Mouse (Mus musculus): ENCODE results near the gene Dpp8. TPM values are rescaled to one million over a fixed set of nuclear protein-coding genes. Genes with fewer than 3 reads are reported as not detected.

Gene Dpp8
- polyA plus RNA-seq, 1 experiment: 77.6 TPM

- H3K4me1 ChIP-seq (replicated peaks; ENCODE audit: control insufficient read depth, insufficient read depth, low read length): no peaks in the 10 kb centered on the region
- TF ChIP-seq POLR2A (IDR thresholded peaks at IDR 0.05; ENCODE audit: control insufficient read depth, extremely low read depth, insufficient read depth, low read length, poor library complexity) (no peak), CTCF (IDR thresholded peaks at IDR 0.05; ENCODE audit: borderline replicate concordance, control insufficient read depth, extremely low read depth, insufficient read depth, low read length, poor library complexity) (no peak)
- WGBS: 93% methylated on average over 7 of the region's 7 CpGs
Observed at GRCm38 (mm10) chr9:65084198-65084807, 52.1 kb downstream of the Dpp8 start.

DNA sequence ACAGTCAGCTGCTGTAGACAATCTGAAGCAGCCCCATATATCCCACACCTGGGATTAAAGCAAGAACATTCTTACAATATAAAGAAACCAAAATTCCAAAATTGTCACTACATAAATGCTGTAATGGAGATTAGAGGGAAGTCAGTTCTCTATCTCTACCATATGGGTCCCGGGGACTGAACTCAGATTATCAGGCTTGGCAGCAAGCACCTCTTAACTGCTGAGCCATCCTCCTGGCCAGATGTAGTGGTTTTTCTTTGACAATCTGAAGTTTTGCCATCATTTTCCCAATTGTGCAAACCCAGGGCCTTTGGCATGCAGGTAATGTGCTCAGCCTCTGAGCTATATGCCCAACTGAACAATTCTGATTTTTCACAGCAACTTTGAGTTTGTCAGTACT is 53.1 kb downstream of the Dpp8 start:
- H3K27me3 ChIP-seq (ENCODE audit: control insufficient read depth, insufficient read depth, low read length): no peaks in the 10 kb centered on the region
- no peak for DNase-seq
- no peaks in the 10 kb centered on the region for H3K4me1 ChIP-seq (replicated peaks; ENCODE audit: control insufficient read depth, insufficient read depth, low read length)
- H3K27ac ChIP-seq (ENCODE audit: control insufficient read depth, insufficient read depth, low read length): no peak overlapping the region
- H3K4me3 ChIP-seq (ENCODE audit: control insufficient read depth, insufficient read depth, low read length): no peak overlapping the region
- H3K36me3 ChIP-seq (ENCODE audit: control insufficient read depth, insufficient read depth, low read length): peaks cover 24% of the 10 kb centered on the region
- WGBS: 94% methylated on average over 1 of the region's 1 CpGs
- TF ChIP-seq CTCF (IDR thresholded peaks at IDR 0.05; ENCODE audit: borderline replicate concordance, control insufficient read depth, extremely low read depth, insufficient read depth, low read length, poor library complexity) (no peak), POLR2A (IDR thresholded peaks at IDR 0.05; ENCODE audit: control insufficient read depth, extremely low read depth, insufficient read depth, low read length, poor library complexity) (no peak)

More at GRCm38 (mm10) chr9:65084198-65084807, 52.1 kb downstream of the Dpp8 start:
- no peak overlapping the region for H3K4me3 ChIP-seq (ENCODE audit: control insufficient read depth, insufficient read depth, low read length)
- H3K36me3 ChIP-seq (ENCODE audit: control insufficient read depth, insufficient read depth, low read length): peaks cover 30% of the 10 kb centered on the region
- H3K27ac ChIP-seq (ENCODE audit: control insufficient read depth, insufficient read depth, low read length): no peak overlapping the region
- no peaks in the 10 kb centered on the region for H3K27me3 ChIP-seq (ENCODE audit: control insufficient read depth, insufficient read depth, low read length)
- no peak for DNase-seq

DNA sequence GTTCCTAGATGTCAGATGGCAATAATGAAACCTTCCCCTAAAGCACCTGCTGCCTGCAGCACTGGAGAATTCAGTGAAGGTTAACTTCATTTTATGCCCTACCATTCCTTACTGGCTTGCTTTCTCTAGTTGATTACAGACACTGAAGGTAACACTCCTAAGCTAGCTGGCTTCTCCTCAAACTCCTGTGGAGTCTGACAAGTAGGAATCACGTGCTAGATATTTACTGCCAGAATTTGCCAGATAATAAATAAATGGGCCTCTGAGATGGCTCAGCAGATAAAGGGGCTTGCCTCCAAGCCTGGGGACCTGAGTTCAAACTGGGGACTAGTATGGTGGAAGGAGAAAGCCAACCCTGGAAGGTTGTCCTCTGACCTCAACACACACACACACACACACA is 54.6 kb downstream of the Dpp8 start:
- Histone ChIP-seq H3K4me1 (replicated peaks; ENCODE audit: control insufficient read depth, insufficient read depth, low read length) (no peaks in the 10 kb centered on the region), H3K27ac (ENCODE audit: control insufficient read depth, insufficient read depth, low read length) (no peak overlapping the region), H3K4me3 (ENCODE audit: control insufficient read depth, insufficient read depth, low read length) (no peak overlapping the region), H3K36me3 (ENCODE audit: control insufficient read depth, insufficient read depth, low read length) (peaks cover 9% of the 10 kb centered on the region), H3K27me3 (ENCODE audit: control insufficient read depth, insufficient read depth, low read length) (no peaks in the 10 kb centered on the region)
- WGBS: 88% methylated on average over 1 of the region's 1 CpGs
- DNase-seq: no peak
- TF ChIP-seq CTCF (IDR thresholded peaks at IDR 0.05; ENCODE audit: borderline replicate concordance, control insufficient read depth, extremely low read depth, insufficient read depth, low read length, poor library complexity) (no peak), POLR2A (IDR thresholded peaks at IDR 0.05; ENCODE audit: control insufficient read depth, extremely low read depth, insufficient read depth, low read length, poor library complexity) (no peak)

- no peak overlapping the region for H3K4me3 ChIP-seq (ENCODE audit: control insufficient read depth, insufficient read depth, low read length)
- TF ChIP-seq CTCF (IDR thresholded peaks at IDR 0.05; ENCODE audit: borderline replicate concordance, control insufficient read depth, extremely low read depth, insufficient read depth, low read length, poor library complexity) (no peak), POLR2A (IDR thresholded peaks at IDR 0.05; ENCODE audit: control insufficient read depth, extremely low read depth, insufficient read depth, low read length, poor library complexity) (no peak)
- no peaks in the 10 kb centered on the region for H3K4me1 ChIP-seq (replicated peaks; ENCODE audit: control insufficient read depth, insufficient read depth, low read length)
- 8% methylated on average over 5 of the region's 5 CpGs for WGBS
- H3K36me3 ChIP-seq (ENCODE audit: control insufficient read depth, insufficient read depth, low read length): peaks cover 3% of the 10 kb centered on the region; the same call in 1 of the 2 replicates
- peak; percentile 21 for DNase-seq
- H3K27me3 ChIP-seq (ENCODE audit: control insufficient read depth, insufficient read depth, low read length): no peaks in the 10 kb centered on the region
- no peak overlapping the region for H3K27ac ChIP-seq (ENCODE audit: control insufficient read depth, insufficient read depth, low read length)
Observed at GRCm38 (mm10) chr9:65087490-65087889, 55.3 kb downstream of the Dpp8 start.

DNA sequence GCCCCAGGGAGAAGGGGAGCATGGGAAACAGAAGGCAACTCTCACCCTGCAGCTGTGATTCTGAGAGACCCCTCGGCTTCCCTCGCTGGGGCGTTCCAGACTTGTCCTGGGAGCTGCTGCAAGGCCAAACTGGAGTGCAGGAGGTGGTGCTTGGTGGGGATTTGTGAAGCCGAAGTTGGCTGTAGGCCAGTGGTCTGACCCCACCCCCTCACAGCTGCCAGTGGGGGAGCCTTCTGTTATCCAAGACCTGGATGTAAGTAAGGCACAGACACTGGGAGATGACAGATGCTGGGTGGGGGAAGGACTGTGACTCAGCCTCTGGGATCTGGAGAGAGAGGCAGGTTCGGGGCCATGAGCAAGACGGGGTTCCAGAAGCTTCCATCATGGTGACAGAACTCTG is 62.0 kb downstream of the Dpp8 start:
- no peak overlapping the region for H3K27ac ChIP-seq (ENCODE audit: control insufficient read depth, insufficient read depth, low read length)
- TF ChIP-seq POLR2A (IDR thresholded peaks at IDR 0.05; ENCODE audit: control insufficient read depth, extremely low read depth, insufficient read depth, low read length, poor library complexity) (no peak), CTCF (IDR thresholded peaks at IDR 0.05; ENCODE audit: borderline replicate concordance, control insufficient read depth, extremely low read depth, insufficient read depth, low read length, poor library complexity) (no peak)

GRCm38 (mm10) chr9:65100991-65101685 is 68.9 kb downstream of the Dpp8 start, which contains the start of gene Igdcc4:
Igdcc4 (plus strand) TSS chr9:65101486.
- 11% methylated on average over 75 of the region's 76 CpGs for WGBS

More for the DNA sequence above, 62.0 kb downstream of the Dpp8 start:
- no peak overlapping the region for H3K4me3 ChIP-seq (ENCODE audit: control insufficient read depth, insufficient read depth, low read length)
- no peaks in the 10 kb centered on the region for H3K27me3 ChIP-seq (ENCODE audit: control insufficient read depth, insufficient read depth, low read length)
- H3K36me3 ChIP-seq (ENCODE audit: control insufficient read depth, insufficient read depth, low read length): no peaks in the 10 kb centered on the region
- DNase-seq: no peak
- 91% methylated on average over 6 of the region's 6 CpGs for WGBS
- H3K4me1 ChIP-seq (replicated peaks; ENCODE audit: control insufficient read depth, insufficient read depth, low read length): no peaks in the 10 kb centered on the region

More at GRCm38 (mm10) chr9:65100991-65101685, 68.9 kb downstream of the Dpp8 start, which contains the start of gene Igdcc4:
- peaks cover 5% of the 10 kb centered on the region; the same call in 1 of the 2 replicates for H3K4me1 ChIP-seq (replicated peaks; ENCODE audit: control insufficient read depth, insufficient read depth, low read length)
- DNase-seq: no peak
- TF ChIP-seq POLR2A (IDR thresholded peaks at IDR 0.05; ENCODE audit: control insufficient read depth, extremely low read depth, insufficient read depth, low read length, poor library complexity) (no peak), CTCF (IDR thresholded peaks at IDR 0.05; ENCODE audit: borderline replicate concordance, control insufficient read depth, extremely low read depth, insufficient read depth, low read length, poor library complexity) (no peak)
- H3K36me3 ChIP-seq (ENCODE audit: control insufficient read depth, insufficient read depth, low read length): no peaks in the 10 kb centered on the region
- H3K27me3 ChIP-seq (ENCODE audit: control insufficient read depth, insufficient read depth, low read length): peaks cover 2% of the 10 kb centered on the region; the same call in 1 of the 2 replicates
- H3K27ac ChIP-seq (ENCODE audit: control insufficient read depth, insufficient read depth, low read length): no peak within 1 kb of the TSS
- H3K4me3 ChIP-seq (ENCODE audit: control insufficient read depth, insufficient read depth, low read length): peak within 1 kb of the TSS; percentile 7
